Mouse (Mus musculus) lung, adult 2 months (tissue): ENCODE data around the gene 4930453N24Rik. TPM values are rescaled to one million over a fixed set of nuclear protein-coding genes. Genes with fewer than 3 reads are reported as not detected.
A peak's percentile ranks its signal among the peaks of the same experiment; 100 is the strongest.

Experiments
- DNase-seq: peaks from one replicate; pipeline ENCODE4 v3.0.0; 2022
- H3K4me1 ChIP-seq: fragments of 200-500 bp; 2 replicates; pipeline ENCODE4 v1.6.1; 2011; ENCODE audit warnings: low read length; ENCODE audit not compliant: control insufficient read depth, insufficient read depth
- H3K4me3 ChIP-seq: fragments of 200-500 bp; replicated peaks from 2 replicates; pipeline ENCODE3; 2011; ENCODE audit warnings: low read depth, mild to moderate bottlenecking, control low read depth, low read length; ENCODE audit errors: extremely low read depth
- CTCF ChIP-seq: fragments of 200-500 bp; IDR thresholded peaks from 2 replicates; pipeline ENCODE4 v1.5.1; 2011; ENCODE audit warnings: mild to moderate bottlenecking, low read length, control low read depth; ENCODE audit not compliant: insufficient read depth
- POLR2A ChIP-seq: fragments of 200-500 bp; IDR thresholded peaks from 2 replicates; pipeline ENCODE4 v1.6.1; 2011; ENCODE audit warnings: low read depth, mild to moderate bottlenecking, control low read depth, low read length, borderline replicate concordance; ENCODE audit errors: extremely low read depth
- WGBS: fragments of 180-500 bp; shearing (Covaris S2); methylation state at CpG from one replicate; pipeline ENCODE4 v1.1.7; 2018; 5-methylcytosine and 5-hydroxymethylcytosine counted together
- polyA plus RNA-seq: library from polyadenylated mRNA; depleted of rRNA; stranded (reverse); fragments of >200 nt; gene quantifications from 2 replicates; pipeline ENCODE4 v1.2.3, GENCODE M21; 2012; rRNA removed

The 4930453N24Rik gene
- polyA plus RNA-seq, 1 experiment, result 4.0 TPM

DNA sequence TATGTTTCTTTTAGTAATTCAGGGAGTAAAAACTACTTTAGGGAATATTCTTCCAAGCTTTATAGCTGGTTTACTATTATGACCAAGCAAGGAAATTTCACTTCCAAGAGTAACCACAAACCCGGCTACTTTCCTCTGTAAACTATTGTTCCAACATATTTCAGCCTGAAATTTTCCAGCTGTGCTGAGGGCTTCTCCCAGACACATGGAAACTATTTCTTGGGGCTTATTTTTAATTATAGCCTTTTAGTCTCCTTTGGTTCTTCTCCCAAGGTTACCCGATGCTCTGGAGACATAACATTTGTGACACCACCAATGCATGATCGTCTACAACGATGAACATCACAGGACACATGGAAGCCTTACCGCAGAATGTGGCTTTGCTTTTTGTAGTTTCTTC is 33.7 kb downstream of the 4930453N24Rik start:
- DNase-seq, result no peak
- TF ChIP-seq CTCF (no peak), POLR2A (no peak)
- WGBS, result 79% methylated on average over 5 of the region's 5 CpGs
- no peaks in the 10 kb centered on the region for H3K4me1 ChIP-seq
- no peak overlapping the region for H3K4me3 ChIP-seq

DNA sequence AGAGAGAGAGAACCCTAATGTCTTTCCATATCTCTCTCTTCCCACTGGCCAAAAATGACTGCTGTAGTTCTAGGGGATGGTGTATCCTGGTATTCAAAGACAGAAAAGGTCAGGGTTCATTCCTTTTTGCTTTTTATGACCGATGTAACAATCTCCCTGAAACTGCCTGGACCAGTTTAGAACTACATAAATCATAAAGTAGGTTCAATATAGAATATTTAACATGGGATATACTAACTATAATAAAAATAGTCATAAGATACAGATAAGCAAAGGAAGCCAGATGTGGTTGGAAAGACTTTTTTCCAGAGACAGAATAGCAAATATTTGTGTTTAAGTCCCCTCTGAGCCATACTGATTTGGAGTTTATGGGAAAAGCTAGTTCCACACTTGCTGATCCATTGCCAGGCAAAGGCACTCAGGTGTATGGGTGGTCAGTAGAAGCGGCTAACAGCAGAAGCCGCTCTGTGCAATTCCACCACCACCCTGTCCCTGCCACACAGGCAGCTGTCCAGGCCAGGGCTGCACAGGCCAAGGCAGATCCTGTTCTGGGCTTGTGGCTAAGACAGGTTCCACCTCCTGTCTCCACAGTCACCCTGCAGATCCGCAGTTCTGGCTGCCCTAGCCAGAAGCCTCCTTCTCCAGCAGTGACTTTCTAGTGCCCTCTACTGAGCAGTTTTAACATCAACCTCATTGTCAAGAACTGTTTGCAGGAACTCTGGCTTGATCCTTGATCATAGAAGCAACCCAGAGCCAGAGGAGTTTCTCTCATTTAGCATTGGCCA is 47.5 kb downstream of the 4930453N24Rik start:
- H3K4me1 ChIP-seq, result no peaks in the 10 kb centered on the region
- DNase-seq, result no peak
- 41% methylated on average over 4 of the region's 4 CpGs for WGBS
- H3K4me3 ChIP-seq, result no peak overlapping the region
- TF ChIP-seq POLR2A (no peak), CTCF (peak; percentile 32; the same call in 1 of the 2 replicates)

DNA sequence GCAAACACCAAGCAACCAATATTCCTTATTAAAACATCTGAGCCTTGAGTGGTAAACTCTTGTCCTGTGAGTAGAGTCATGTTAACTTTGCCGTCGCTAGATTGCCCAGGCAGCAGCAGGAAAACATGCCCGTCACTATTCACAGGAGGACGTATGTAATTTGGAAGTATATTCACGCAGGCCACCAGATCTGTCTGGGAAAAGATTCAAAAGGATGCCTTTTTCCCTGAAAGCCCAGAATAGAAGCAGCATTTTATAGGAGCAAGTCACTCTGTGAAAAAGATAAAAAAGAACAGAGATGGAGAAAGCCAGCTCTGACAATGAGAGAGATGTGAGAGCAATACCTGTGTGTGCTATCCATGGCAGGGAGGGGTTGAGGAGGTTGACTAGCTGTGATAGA is 49.4 kb downstream of the 4930453N24Rik start:
- 79% methylated on average over 5 of the region's 5 CpGs for WGBS
- no peak for DNase-seq
- H3K4me3 ChIP-seq, result no peak overlapping the region
- no peaks in the 10 kb centered on the region for H3K4me1 ChIP-seq
- no peak for TF ChIP-seq POLR2A
- TF ChIP-seq CTCF, result no peak

DNA sequence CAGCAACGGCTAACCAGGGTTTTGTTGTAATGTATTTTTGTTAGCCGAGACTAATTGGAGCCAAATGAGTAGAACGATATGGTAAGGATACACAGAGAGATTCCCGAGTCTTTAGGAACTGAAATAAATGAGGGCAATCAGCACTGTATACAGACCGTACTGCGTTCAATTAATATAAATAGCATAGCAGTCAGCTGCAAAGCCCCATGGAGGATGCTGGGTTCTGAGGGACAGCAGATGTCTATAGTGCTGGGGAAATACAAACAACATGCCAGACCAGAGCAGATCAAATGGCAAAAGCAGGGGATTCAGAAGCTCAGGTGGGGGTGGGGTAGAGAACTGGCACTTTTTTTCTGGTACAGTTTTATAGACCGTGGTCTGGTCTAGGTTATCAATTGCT is 51.9 kb downstream of the 4930453N24Rik start:
- DNase-seq, result no peak
- H3K4me3 ChIP-seq, result no peak overlapping the region
- 70% methylated on average over 7 of the region's 7 CpGs for WGBS
- no peaks in the 10 kb centered on the region for H3K4me1 ChIP-seq
- TF ChIP-seq CTCF, result no peak
- TF ChIP-seq POLR2A, result no peak

DNA sequence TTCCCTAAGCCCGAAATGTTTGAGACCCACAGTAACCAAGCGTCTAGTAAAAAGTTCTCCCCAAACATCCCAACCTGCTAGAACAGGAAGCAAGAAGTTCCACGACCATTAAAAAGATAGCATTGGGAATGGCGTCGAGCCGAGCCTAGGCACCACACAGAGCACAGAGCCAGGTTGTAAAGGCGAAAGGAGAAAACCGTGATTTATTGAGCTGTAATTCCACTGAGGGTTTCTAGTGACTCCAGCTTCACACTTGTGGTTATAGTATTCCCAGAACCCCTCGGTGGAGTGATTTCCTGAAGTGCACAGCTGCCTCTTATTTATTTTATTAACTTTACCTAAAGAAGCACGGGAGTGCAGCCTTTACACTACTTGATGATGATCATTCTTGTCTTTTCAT is 53.1 kb downstream of the 4930453N24Rik start:
- no peak for TF ChIP-seq CTCF
- Histone ChIP-seq H3K4me3 (no peak overlapping the region), H3K4me1 (no peaks in the 10 kb centered on the region)
- DNase-seq, result no peak
- 72% methylated on average over 10 of the region's 10 CpGs for WGBS

DNA sequence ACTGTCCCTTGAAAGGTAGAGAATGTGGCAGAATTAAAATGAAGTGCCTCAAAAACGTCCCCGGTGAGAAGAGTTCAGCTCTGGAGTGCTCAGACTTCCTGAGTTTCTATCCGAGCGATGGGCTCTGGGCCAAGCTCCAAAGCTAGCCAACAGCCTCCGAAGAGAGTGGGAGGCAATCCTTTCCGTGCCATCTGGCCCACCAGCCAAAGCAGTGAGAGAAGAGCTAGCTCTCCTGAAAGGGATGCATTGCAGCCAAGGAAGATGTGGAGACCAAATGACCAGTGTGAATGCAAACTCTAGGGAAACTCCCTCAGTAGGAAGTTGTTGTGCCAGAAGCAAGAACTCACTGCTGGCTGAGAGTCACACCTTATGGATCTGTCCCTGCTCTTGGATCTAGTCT is 59.1 kb downstream of the 4930453N24Rik start:
- DNase-seq, result no peak
- H3K4me1 ChIP-seq, result no peaks in the 10 kb centered on the region
- no peak for TF ChIP-seq CTCF
- no peak for TF ChIP-seq POLR2A
- 35% methylated on average over 6 of the region's 6 CpGs for WGBS
- H3K4me3 ChIP-seq, result no peak overlapping the region

Other genes with a start within 250 kb of the 4930453N24Rik start
- not detected in 2 replicates for gene Csnka2ip, start 168.8 kb downstream of the 4930453N24Rik start, polyA plus RNA-seq
- gene Zfp654, start 80.5 kb upstream of the 4930453N24Rik start, polyA plus RNA-seq, result 0.75 and 1.2 TPM in 2 replicates
- 8.7 and 17.4 TPM in 2 replicates for gene Cggbp1, start 80.8 kb upstream of the 4930453N24Rik start, polyA plus RNA-seq